Mouse (Mus musculus) hindbrain, postnatal 0 days (tissue): Measurements from ENCODE around the gene Gm4737. TPM values are rescaled to one million over a fixed set of nuclear protein-coding genes. Genes with fewer than 3 reads are reported as not detected.
"Not testable (repeated sequence)": the region's sequence is repeated elsewhere in the genome, so short reads cannot be mapped to it uniquely, and the experiment has no call there.

ENCODE experiments used
- ATAC-seq: fragments of 200-750 bp; cut with Nextera tagmentation; 2 replicates; pipeline ENCODE4 v1.8.0; 2017; ENCODE audit warnings: mild to moderate bottlenecking, moderate TSS enrichment, moderate library complexity
- DNase-seq: peaks from one replicate; pipeline ENCODE4 v3.0.0-alpha.2; 2015; ENCODE audit warnings: low spot score
- H3K27ac ChIP-seq: fragments of 300-500 bp; sonication (generic); 2 replicates; pipeline ENCODE4 v1.5.1; 2014; ENCODE audit warnings: mild to moderate bottlenecking
- H3K27me3 ChIP-seq: fragments of 300-500 bp; sonication (generic); 2 replicates; pipeline ENCODE4 v1.6.1; 2014; ENCODE audit warnings: low read length, mixed read lengths; ENCODE audit not compliant: insufficient read depth
- H3K36me3 ChIP-seq: fragments of 300-500 bp; sonication (generic); 2 replicates; pipeline ENCODE4 v1.6.1; 2014; ENCODE audit warnings: low read length, mixed read lengths; ENCODE audit not compliant: insufficient read depth
- H3K4me1 ChIP-seq: fragments of 300-500 bp; sonication (generic); 2 replicates; pipeline ENCODE4 v1.6.1; 2014; ENCODE audit warnings: antibody characterized with exemption, low read length, mixed read lengths; ENCODE audit not compliant: insufficient read depth
- H3K4me2 ChIP-seq: fragments of 300-500 bp; sonication (generic); 2 replicates; pipeline ENCODE4 v1.6.1; 2014; ENCODE audit warnings: low read depth, mild to moderate bottlenecking, low read length, moderate library complexity, mixed read lengths
- H3K4me3 ChIP-seq: fragments of 300-500 bp; sonication (generic); 2 replicates; pipeline ENCODE4 v1.5.1; 2014; ENCODE audit warnings: low read length
- H3K9ac ChIP-seq: fragments of 300-500 bp; sonication (generic); replicated peaks from 2 replicates; pipeline ENCODE4 v1.6.1; 2014; ENCODE audit warnings: mild to moderate bottlenecking, low read length, moderate library complexity, mixed read lengths
- H3K9me3 ChIP-seq: fragments of 300-500 bp; sonication (generic); 2 replicates; pipeline ENCODE4 v1.6.1; 2016; ENCODE audit warnings: low read length, mixed read lengths
- CTCF ChIP-seq: IDR thresholded peaks from 2 replicates; pipeline ENCODE4 v1.5.1; 2016; ENCODE audit warnings: antibody characterized with exemption, control low read depth, low read depth
- WGBS: fragments of 180-500 bp; shearing (Covaris S2); extraction: QIAGEN DNeasy Blood & Tissue Kit; methylation state at CpG from one replicate; pipeline ENCODE4 v1.1.7; 2014; 5-methylcytosine and 5-hydroxymethylcytosine counted together
- polyA plus RNA-seq: library from polyadenylated mRNA; unstranded; fragments of >200 nt; fragmentation: Nextera tagmentation; extraction: Ambion mirVana; gene quantifications from 2 replicates; pipeline ENCODE4 v1.2.1, GENCODE M21; 2015
- total RNA-seq: library from RNA; depleted of rRNA; stranded (reverse); fragments of >200 nt; gene quantifications from 2 replicates; pipeline ENCODE4 v1.2.3, GENCODE M21; 2014; rRNA removed

Gm4737 gene
- 1.3 and 2.3 TPM in 2 replicates for total RNA-seq
- polyA plus RNA-seq: 0.55 and 1.2 TPM in 2 replicates

DNA sequence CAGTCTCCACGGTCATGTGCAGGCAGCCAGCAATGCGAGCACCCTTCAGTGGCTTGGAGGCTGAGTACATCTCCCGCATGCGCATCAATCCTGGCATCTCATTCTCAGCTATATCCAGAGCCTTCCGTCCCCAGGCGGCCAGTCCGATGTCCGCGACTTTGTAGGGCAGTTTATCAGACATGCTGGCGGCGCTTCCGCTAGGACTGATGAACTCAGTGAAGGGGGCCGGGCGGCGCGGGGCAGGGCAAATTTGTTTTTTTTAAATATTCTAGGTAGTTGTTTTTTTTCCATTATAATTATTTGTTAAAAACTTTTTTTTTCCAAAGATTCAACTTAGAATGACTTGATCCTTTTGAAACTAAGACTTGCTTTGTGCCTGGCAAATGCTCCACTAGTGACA, at the start of gene Gm4737:
Gene Gm4737, minus strand, starts transcription at position 246 of the 400 bp plus-strand sequence.
- WGBS: 99% methylated on average over 9 of the region's 16 CpGs
- not testable (repeated sequence) for H3K4me1 ChIP-seq, H3K9ac ChIP-seq, H3K4me3 ChIP-seq, H3K4me2 ChIP-seq, DNase-seq, H3K27me3 ChIP-seq, H3K9me3 ChIP-seq, H3K36me3 ChIP-seq, H3K27ac ChIP-seq, ATAC-seq

DNA sequence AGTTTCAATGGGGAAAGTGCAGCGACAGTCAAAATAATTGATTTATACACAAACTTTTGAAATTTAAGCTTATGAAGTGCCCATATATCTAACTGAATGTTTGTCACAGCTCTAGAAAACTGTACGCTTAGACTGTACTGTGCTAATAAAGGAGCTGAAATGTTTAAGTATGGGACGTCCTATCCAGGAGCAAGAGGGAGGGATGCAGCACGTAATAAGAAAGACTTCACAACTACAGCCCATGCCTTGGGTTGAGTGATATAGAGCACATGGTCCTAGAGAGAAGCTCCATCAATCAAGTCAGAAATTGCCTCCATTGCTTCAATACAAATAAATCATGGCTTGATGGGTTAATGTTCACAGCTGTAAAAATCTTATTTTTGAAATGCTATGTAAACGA, 40.9 kb upstream of the Gm4737 start:
- 93% methylated on average over 5 of the region's 5 CpGs for WGBS
- Histone ChIP-seq H3K9ac (no peak overlapping the region), H3K9me3 (no peaks in the 10 kb centered on the region), H3K4me1 (no peaks in the 10 kb centered on the region), H3K27me3 (no peaks in the 10 kb centered on the region), H3K4me2 (no peak overlapping the region), H3K36me3 (no peaks in the 10 kb centered on the region), H3K27ac (no peak overlapping the region), H3K4me3 (no peak overlapping the region)
- no peak for ATAC-seq
- TF ChIP-seq CTCF: no peak
- DNase-seq: no peak

DNA sequence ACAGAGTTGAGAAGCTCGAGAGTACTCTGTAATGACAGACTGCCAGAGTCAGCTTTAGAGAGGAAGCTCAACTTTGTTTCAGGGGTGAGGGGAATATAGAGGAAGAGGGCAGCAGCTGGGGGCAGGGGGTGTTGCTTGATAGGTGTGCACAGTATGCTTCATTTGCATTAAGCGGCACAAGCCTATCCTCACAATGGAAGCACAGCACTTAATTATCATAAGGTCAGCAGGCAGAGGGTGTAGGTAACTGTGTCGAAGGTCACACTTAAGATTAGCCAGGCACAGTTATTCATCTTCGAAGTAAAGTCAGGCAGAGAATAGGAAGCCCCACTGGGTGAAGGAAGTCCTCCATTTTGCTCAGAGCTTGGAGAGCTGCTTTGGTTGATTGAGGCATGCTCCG, 28.2 kb upstream of the Gm4737 start:
- Histone ChIP-seq H3K27ac (no peak overlapping the region), H3K4me3 (no peak overlapping the region), H3K9ac (no peak overlapping the region), H3K4me2 (no peak overlapping the region), H3K9me3 (no peaks in the 10 kb centered on the region), H3K4me1 (no peaks in the 10 kb centered on the region), H3K36me3 (no peaks in the 10 kb centered on the region), H3K27me3 (no peaks in the 10 kb centered on the region)
- DNase-seq (no peak), ATAC-seq (no peak)
- TF ChIP-seq CTCF: no peak
- 82% methylated on average over 5 of the region's 5 CpGs for WGBS

DNA sequence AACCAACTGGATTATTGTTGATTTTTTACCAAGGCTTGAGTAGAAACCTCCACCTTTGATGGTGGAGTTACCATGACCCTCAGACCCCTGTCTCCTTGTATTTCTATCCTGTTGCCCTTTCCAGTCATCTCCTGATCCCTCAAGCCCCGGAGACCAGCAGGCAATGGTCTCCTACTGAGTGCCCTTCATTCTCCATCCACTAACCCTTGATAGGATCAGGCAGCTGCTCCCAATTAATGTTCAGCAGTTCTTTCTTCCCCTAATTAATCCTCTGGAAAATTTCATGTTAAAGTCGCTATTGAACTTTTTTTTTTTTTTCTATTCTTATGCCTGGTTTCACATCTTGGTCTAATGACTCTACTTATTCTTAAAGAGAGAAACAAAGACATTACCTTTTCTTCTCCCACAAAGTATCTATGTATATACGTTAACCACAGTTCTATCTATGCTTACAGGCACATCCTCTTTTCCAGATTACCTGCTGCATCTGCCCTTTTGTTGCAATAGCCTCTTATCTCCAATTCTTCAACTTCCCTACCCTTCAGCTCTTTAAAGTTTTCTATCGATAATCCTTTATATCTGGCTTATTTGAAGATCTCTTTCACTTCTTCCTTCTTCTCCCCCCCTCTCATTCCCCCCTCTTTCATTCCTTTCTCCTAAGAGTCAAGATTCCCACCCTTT, 23.4 kb upstream of the Gm4737 start:
- Histone ChIP-seq H3K4me1 (no peaks in the 10 kb centered on the region), H3K27ac (no peak overlapping the region), H3K36me3 (no peaks in the 10 kb centered on the region), H3K4me2 (no peak overlapping the region), H3K9me3 (no peaks in the 10 kb centered on the region), H3K4me3 (no peak overlapping the region), H3K9ac (no peak overlapping the region), H3K27me3 (no peaks in the 10 kb centered on the region)
- ATAC-seq (no peak), DNase-seq (no peak)
- WGBS: 73% methylated on average over 4 of the region's 4 CpGs
- TF ChIP-seq CTCF: no peak

DNA sequence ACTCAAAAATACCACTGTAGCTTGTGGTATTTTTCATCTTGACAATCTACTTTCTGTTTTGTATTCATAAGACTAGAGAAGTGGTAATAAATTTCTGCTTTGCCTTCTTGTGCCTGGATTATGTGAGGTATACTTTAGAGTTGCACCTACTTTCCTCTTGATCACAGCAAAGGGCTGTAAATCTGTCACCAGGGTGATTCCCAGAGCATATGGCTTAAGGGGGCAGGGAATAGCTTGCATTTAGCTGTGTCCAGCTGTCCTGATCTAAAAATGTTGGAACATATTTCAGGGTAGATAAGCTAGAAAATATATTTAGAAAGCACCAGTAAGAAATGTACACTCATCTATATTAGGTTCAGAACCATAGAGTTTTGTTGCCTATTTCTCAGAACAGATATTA, 18.2 kb upstream of the Gm4737 start:
- TF ChIP-seq CTCF: no peak
- Histone ChIP-seq H3K4me2 (no peak overlapping the region), H3K36me3 (no peaks in the 10 kb centered on the region), H3K27me3 (no peaks in the 10 kb centered on the region), H3K4me3 (no peak overlapping the region), H3K9me3 (0 out of 2 replicates have a peak, but pooled peaks cover 2% of the 10 kb centered on the region), H3K27ac (no peak overlapping the region), H3K9ac (no peak overlapping the region), H3K4me1 (no peaks in the 10 kb centered on the region)
- ATAC-seq: no peak
- no peak for DNase-seq

DNA sequence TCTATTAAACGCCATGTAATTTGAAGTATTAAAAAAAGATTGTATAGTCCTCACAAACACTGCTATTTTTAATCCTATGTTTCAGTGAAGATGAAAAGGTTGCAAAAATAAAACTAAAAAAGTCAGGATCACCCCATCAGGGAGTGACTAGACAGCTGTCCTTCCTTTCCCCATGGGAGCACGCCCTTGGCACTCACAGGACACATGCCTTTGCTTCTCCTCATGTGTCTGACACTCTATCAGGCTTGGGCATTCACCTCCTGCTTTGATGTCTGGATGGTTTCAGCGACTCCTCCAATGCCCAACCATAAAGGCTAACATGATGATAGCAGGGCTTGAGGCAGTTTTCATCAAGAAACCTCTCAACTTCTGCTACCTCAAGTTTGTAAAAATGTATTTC, 12.1 kb upstream of the Gm4737 start:
- Histone ChIP-seq H3K36me3 (no peaks in the 10 kb centered on the region), H3K4me2 (no peak overlapping the region), H3K27ac (no peak overlapping the region), H3K9ac (no peak overlapping the region), H3K4me1 (no peaks in the 10 kb centered on the region), H3K9me3 (0 out of 2 replicates have a peak, but pooled peaks cover 2% of the 10 kb centered on the region), H3K4me3 (no peak overlapping the region), H3K27me3 (no peaks in the 10 kb centered on the region)
- WGBS: 76% methylated on average over 3 of the region's 3 CpGs
- no peak for ATAC-seq
- no peak for DNase-seq
- TF ChIP-seq CTCF: no peak

DNA sequence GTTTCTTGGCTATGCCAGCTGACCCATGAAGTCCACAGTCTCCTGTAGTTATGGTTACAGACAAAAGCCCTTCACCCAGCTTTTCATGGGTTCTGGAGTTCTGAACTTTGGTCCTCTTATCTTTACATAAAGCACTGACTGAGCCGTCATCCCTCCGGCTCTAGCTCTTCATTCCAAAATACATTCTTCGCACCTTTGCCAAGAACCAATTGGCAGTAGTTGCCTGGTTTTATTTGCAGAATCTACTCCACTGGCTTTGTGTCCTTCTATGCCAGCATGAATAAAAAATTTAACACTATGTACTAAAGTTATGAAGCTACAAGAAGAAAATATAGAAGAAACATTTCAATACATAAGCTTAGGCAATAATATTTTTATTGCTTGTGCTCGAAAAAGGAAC, 10.4 kb upstream of the Gm4737 start:
- H3K27ac ChIP-seq: no peak overlapping the region
- 63% methylated on average over 4 of the region's 4 CpGs for whole genome bisulfite sequencing
- no peak overlapping the region for H3K4me3 ChIP-seq
- H3K9me3 ChIP-seq: no peaks in the 10 kb centered on the region
- H3K4me2 ChIP-seq: no peak overlapping the region
- DNase-seq (no peak), ATAC-seq (no peak)
- H3K27me3 ChIP-seq: no peaks in the 10 kb centered on the region
- no peak for TF ChIP-seq CTCF
- H3K36me3 ChIP-seq: no peaks in the 10 kb centered on the region
- no peak overlapping the region for H3K9ac ChIP-seq
- H3K4me1 ChIP-seq: no peaks in the 10 kb centered on the region
